Mouse (Mus musculus): ENCODE measurements around the gene Srl. TPM values are rescaled to one million over a fixed set of nuclear protein-coding genes. Genes with fewer than 3 reads are reported as not detected.

Gene Srl
- polyA plus RNA-seq, 1 experiment: 7.7 TPM

Other genes with a start within 250 kb of the Srl start
- 18.3 and 21.6 TPM in 2 replicates for gene Adcy9, start 121.3 kb downstream of the Srl start, polyA plus RNA-seq (2012; rRNA removed)
- 6.9 and 7.2 TPM in 2 replicates for gene Tfap4, start 18.0 kb upstream of the Srl start, polyA plus RNA-seq (2012; rRNA removed)
- gene Glis2, start 52.9 kb upstream of the Srl start, polyA plus RNA-seq (2012; rRNA removed): 17.9 and 19.1 TPM in 2 replicates
- 95.5 and 119 TPM in 2 replicates for gene Pam16, start 83.2 kb upstream of the Srl start, polyA plus RNA-seq (2012; rRNA removed)
- gene Vasn, start 98.1 kb upstream of the Srl start, polyA plus RNA-seq (2012; rRNA removed): 5.9 and 6.9 TPM in 2 replicates
- 51.2 and 51.9 TPM in 2 replicates for gene Dnaja3, start 98.2 kb upstream of the Srl start, polyA plus RNA-seq (2012; rRNA removed)
- 100 and 112 TPM in 2 replicates for gene Coro7, start 138.0 kb upstream of the Srl start, polyA plus RNA-seq (2012; rRNA removed)
- 18.5 and 22.1 TPM in 2 replicates for gene Nmral1, start 177.5 kb upstream of the Srl start, polyA plus RNA-seq (2012; rRNA removed)
- 95.8 and 101 TPM in 2 replicates for gene Hmox2, start 184.5 kb upstream of the Srl start, polyA plus RNA-seq (2012; rRNA removed)
- 187 TPM in 2 replicates for gene Cdip1, start 248.5 kb upstream of the Srl start, polyA plus RNA-seq (2012; rRNA removed)

Data from frontal cortex, adult 2 months (tissue).